Mouse (Mus musculus) myocyte (in vitro differentiated cells): Measurements from ENCODE around the gene Gtf2ird2. TPM values are rescaled to one million over a fixed set of nuclear protein-coding genes. Genes with fewer than 3 reads are reported as not detected.

Experiments used
- H3K27me3 ChIP-seq: one replicate; pipeline ENCODE4 v1.6.1; 2011; ENCODE audit not compliant: control insufficient read depth, insufficient read depth, insufficient read length
- H3K36me3 ChIP-seq: one replicate; pipeline ENCODE4 v1.6.1; 2011; ENCODE audit not compliant: control insufficient read depth, insufficient read depth
- H3K4me2 ChIP-seq: one replicate; pipeline ENCODE4 v1.6.1; 2011; ENCODE audit warnings: low read depth, control low read depth
- H3K4me3 ChIP-seq: one replicate; pipeline ENCODE4 v1.5.1; 2011; ENCODE audit warnings: mild to moderate bottlenecking, control low read depth, moderate library complexity
- H3K79me2 ChIP-seq: one replicate; pipeline ENCODE4 v1.6.1; 2011; ENCODE audit not compliant: control insufficient read depth, insufficient read depth
- H3ac ChIP-seq: one replicate; pipeline ENCODE4 v1.6.1; 2011; ENCODE audit not compliant: control insufficient read depth, insufficient read length
- CEBPB ChIP-seq: IDR thresholded peaks from 2 replicates; pipeline ENCODE4 v1.6.1; 2011; ENCODE audit warnings: mild to moderate bottlenecking, moderate library complexity; ENCODE audit not compliant: poor library complexity, insufficient read depth, severe bottlenecking
- E2F4 ChIP-seq: IDR thresholded peaks from one replicate; pipeline ENCODE4 v1.6.1; 2011; ENCODE audit warnings: mild to moderate bottlenecking, control low read depth, moderate library complexity; ENCODE audit not compliant: insufficient read depth
- MAX ChIP-seq: IDR thresholded peaks from one replicate; pipeline ENCODE4 v1.6.1; 2011; ENCODE audit warnings: low read depth, mild to moderate bottlenecking, control low read depth
- MYOD1 ChIP-seq, 3 experiments: IDR thresholded peaks; one replicate each; pipeline ENCODE4 v1.6.1; 2011; ENCODE audit warnings: control low read depth in 2 of 3, low read depth in 2 of 3, mild to moderate bottlenecking in 2 of 3, moderate library complexity in 1 of 3; ENCODE audit not compliant: insufficient read length in 2 of 3, control insufficient read depth in 1 of 3
- MYOG ChIP-seq, 3 experiments: IDR thresholded peaks; one replicate each; pipeline ENCODE4 v1.6.1; 2011; ENCODE audit warnings: control low read depth in 2 of 3, low read depth in 2 of 3, mild to moderate bottlenecking in 2 of 3; ENCODE audit not compliant: insufficient read length in 2 of 3, control insufficient read depth in 1 of 3, insufficient read depth in 1 of 3
- POLR2A ChIP-seq: IDR thresholded peaks from one replicate; pipeline ENCODE4 v1.6.1; 2011; ENCODE audit warnings: low read depth, mild to moderate bottlenecking, control low read depth, moderate library complexity; ENCODE audit not compliant: insufficient read length
- POLR2AphosphoS2 ChIP-seq: IDR thresholded peaks from one replicate; pipeline ENCODE4 v1.6.1; 2011; ENCODE audit warnings: low read depth, control low read depth; ENCODE audit not compliant: insufficient read length
- REST ChIP-seq: IDR thresholded peaks from one replicate; pipeline ENCODE4 v1.6.1; 2011; ENCODE audit warnings: mild to moderate bottlenecking, control low read depth, moderate library complexity; ENCODE audit not compliant: insufficient read depth, insufficient read length
- SRF ChIP-seq: IDR thresholded peaks from one replicate; pipeline ENCODE4 v1.6.1; 2011; ENCODE audit warnings: low read depth; ENCODE audit not compliant: control insufficient read depth, insufficient read length
- TCF12 ChIP-seq: IDR thresholded peaks from one replicate; pipeline ENCODE4 v1.6.1; 2011; ENCODE audit warnings: mild to moderate bottlenecking, control low read depth; ENCODE audit not compliant: poor library complexity, insufficient read depth, severe bottlenecking
- TCF3 ChIP-seq: IDR thresholded peaks from one replicate; pipeline ENCODE4 v1.6.1; 2011; ENCODE audit warnings: low read depth, control low read depth; ENCODE audit not compliant: insufficient read length
- USF1 ChIP-seq: IDR thresholded peaks from one replicate; pipeline ENCODE4 v1.6.1; 2011; ENCODE audit warnings: low read depth, mild to moderate bottlenecking, control low read depth, moderate library complexity
- polyA plus RNA-seq: library from polyadenylated mRNA; unstranded; fragments of >200 nt; fragmentation: generic; extraction: Trizol; gene quantifications from one replicate; pipeline ENCODE4 v1.2.1, GENCODE M21; 2012; ENCODE audit warnings: missing spikeins

The Gtf2ird2 gene
- polyA plus RNA-seq, 1 experiment = 4.8 TPM

GRCm38 (mm10) chr5:134186961-134187731, 3.3 kb downstream of the Gtf2ird2 start:
- TF ChIP-seq MAX (no peak), MYOD1 (IDR thresholded peaks at IDR 0.05; ENCODE audit: control insufficient read depth in 1 of 3, insufficient read length in 2 of 3, low read depth in 2 of 3) (no peak), POLR2A (no peak), MYOG (IDR thresholded peaks at IDR 0.05; ENCODE audit: control insufficient read depth in 1 of 3, insufficient read depth in 1 of 3, insufficient read length in 2 of 3, low read depth in 2 of 3) (peak in 1 of 3 experiments; percentile 3)
- Histone ChIP-seq H3K79me2 (peaks cover 4% of the 10 kb centered on the region), H3K36me3 (no peaks in the 10 kb centered on the region), H3K4me2 (peak overlapping the region; percentile 12), H3ac (no peak overlapping the region), H3K4me3 (no peak overlapping the region), H3K27me3 (no peaks in the 10 kb centered on the region)

DNA sequence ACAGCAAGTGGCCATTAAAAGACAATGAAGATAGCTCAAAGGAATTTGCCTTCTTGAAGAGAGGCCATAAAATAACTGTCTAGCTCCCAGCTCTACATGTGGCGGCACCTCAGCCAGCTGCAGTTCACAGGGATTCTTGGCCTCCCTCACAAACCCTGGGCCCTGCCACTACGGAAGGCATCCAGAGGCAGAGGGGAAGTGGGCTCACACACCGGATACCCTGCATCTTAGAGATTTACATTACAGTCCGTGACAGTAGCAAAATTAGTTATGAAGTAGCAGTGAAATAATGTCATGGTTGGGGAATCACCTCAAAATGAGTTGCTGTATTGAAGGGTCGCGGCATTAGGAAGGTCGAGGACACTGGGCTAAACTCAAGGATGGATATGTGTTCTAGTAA, 4.8 kb downstream of the Gtf2ird2 start:
- TF ChIP-seq MYOD1 (IDR thresholded peaks at IDR 0.05; ENCODE audit: control insufficient read depth in 1 of 3, insufficient read length in 2 of 3, low read depth in 2 of 3) (peak in 1 of 3 experiments; percentile 4), REST (no peak)
- no peak overlapping the region for H3K4me3 ChIP-seq
- H3K36me3 ChIP-seq = no peaks in the 10 kb centered on the region
- H3K4me2 ChIP-seq = no peak overlapping the region
- H3K79me2 ChIP-seq = peaks cover under 1% of the 10 kb centered on the region
- H3K27me3 ChIP-seq = no peaks in the 10 kb centered on the region
- H3ac ChIP-seq = no peak overlapping the region

- Histone ChIP-seq H3K79me2 (no peaks in the 10 kb centered on the region), H3K27me3 (no peaks in the 10 kb centered on the region), H3K4me3 (no peak overlapping the region), H3K4me2 (no peak overlapping the region), H3K36me3 (no peaks in the 10 kb centered on the region), H3ac (no peak overlapping the region)
- TF ChIP-seq USF1 (no peak), TCF12 (no peak), POLR2AphosphoS2 (no peak), REST (no peak), CEBPB (no peak), SRF (no peak), MYOD1 (IDR thresholded peaks at IDR 0.05; ENCODE audit: control insufficient read depth in 1 of 3, insufficient read length in 2 of 3, low read depth in 2 of 3) (no peak), E2F4 (no peak), POLR2A (no peak), TCF3 (no peak), MYOG (IDR thresholded peaks at IDR 0.05; ENCODE audit: control insufficient read depth in 1 of 3, insufficient read depth in 1 of 3, insufficient read length in 2 of 3, low read depth in 2 of 3) (no peak), MAX (no peak)
Measured at GRCm38 (mm10) chr5:134193664-134194063, 9.8 kb downstream of the Gtf2ird2 start.

DNA sequence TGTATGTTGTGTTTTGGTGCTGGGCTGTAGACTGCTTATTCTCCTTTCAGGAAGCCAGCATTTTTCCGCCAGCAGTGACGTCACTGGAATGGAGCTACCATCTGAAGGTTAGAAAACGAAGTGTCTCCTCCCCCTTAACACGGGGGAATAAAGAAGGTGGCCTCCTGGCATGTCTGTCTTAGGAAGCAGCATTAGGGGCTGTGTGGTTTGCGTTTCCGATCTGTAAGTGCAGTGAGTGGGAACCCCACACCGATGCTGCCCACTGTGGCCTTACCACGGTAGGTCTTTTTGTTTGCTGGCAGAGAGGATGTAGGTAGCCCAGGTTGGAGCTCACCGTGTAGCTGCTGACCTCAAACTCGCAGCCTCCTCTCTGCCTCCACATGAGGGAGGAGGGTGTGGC, 22.9 kb downstream of the Gtf2ird2 start:
- no peak overlapping the region for H3K4me2 ChIP-seq
- H3K36me3 ChIP-seq = no peaks in the 10 kb centered on the region
- TF ChIP-seq USF1 (no peak), CEBPB (no peak), SRF (no peak)
- H3K27me3 ChIP-seq = no peaks in the 10 kb centered on the region
- H3K4me3 ChIP-seq = no peak overlapping the region
- H3K79me2 ChIP-seq = no peaks in the 10 kb centered on the region
- H3ac ChIP-seq = no peak overlapping the region

- Histone ChIP-seq H3K36me3 (no peaks in the 10 kb centered on the region), H3K27me3 (no peaks in the 10 kb centered on the region), H3ac (no peak overlapping the region), H3K4me3 (no peak overlapping the region), H3K4me2 (no peak overlapping the region), H3K79me2 (no peaks in the 10 kb centered on the region)
- no peak for TF ChIP-seq SRF
- no peak for TF ChIP-seq REST
- no peak for TF ChIP-seq CEBPB
- no peak for TF ChIP-seq POLR2AphosphoS2
- TF ChIP-seq TCF12 = no peak
Measured at GRCm38 (mm10) chr5:134209931-134210554, 26.2 kb downstream of the Gtf2ird2 start.
